Mouse (Mus musculus) G1E-ER4 (cell line): ENCODE data around the gene Ube2l6. TPM values are rescaled to one million over a fixed set of nuclear protein-coding genes. Genes with fewer than 3 reads are reported as not detected.
A peak's percentile ranks its signal among the peaks of the same experiment; 100 is the strongest.

Experiments
- GATA1 ChIP-seq: IDR thresholded peaks from one replicate; pipeline ENCODE4 v1.8.0; 2012; ENCODE audit warnings: low read length, inconsistent platforms
- polyA plus RNA-seq: library from polyadenylated mRNA; stranded (reverse); fragments of >175 nt; gene quantifications from 2 replicates; pipeline ENCODE4 v1.2.3, GENCODE M21; 2012

Gene Ube2l6
- polyA plus RNA-seq, 1 experiment: 1.5 TPM

DNA sequence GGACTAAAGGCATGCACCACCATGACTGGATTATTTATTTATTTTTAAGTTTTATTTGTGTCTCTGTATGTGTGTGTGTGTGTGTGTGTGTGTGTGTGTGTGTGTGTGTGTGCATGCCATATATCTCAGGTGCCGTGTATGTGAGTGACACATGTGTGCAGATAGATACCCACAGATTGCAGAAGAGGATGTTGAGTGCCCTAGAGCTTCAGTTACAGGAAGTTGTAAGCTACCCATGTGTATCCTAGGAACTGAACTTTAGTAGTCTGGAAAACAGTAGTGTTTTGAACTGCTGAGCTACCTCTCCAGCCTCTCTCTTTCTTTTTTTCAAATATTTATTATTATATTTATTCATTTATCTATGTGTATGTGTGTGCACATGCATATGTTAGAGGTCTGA lies 15.3 kb upstream of the Ube2l6 start:
- TF ChIP-seq GATA1: no peak

DNA sequence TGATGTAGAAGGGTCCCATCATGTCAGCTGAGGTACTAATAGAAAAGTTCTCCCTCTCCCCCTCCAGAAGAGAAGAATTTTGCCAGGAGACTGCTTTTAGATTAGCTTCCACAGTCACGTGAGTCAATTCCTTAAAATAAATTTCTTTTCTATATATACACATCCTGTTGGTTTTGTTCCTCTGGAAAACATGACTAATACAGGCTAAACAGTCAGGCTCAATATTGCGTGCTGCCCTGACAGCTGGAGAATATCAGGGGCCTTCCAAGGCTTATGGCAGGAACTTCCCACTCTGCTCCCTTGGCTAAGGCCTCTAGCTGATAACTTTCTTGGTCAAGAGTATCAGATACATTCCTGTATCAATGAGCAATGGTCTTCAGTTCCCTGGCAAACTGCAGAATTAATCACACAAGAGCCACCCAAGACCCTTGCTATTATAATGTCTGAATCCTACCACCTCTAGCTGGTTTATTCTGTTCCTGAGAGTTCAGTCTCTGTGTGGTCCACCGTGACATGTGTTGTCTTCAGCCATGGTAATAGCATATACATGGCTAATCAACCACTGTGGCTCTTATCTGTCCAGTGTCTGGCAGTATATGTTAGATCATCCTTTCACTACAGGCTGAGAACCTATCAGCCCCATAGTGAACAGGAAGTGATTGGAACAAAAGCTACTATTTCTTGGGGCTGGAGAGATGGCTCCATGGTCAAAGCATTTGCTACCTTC lies 14.6 kb upstream of the Ube2l6 start:
- TF ChIP-seq GATA1: no peak

DNA sequence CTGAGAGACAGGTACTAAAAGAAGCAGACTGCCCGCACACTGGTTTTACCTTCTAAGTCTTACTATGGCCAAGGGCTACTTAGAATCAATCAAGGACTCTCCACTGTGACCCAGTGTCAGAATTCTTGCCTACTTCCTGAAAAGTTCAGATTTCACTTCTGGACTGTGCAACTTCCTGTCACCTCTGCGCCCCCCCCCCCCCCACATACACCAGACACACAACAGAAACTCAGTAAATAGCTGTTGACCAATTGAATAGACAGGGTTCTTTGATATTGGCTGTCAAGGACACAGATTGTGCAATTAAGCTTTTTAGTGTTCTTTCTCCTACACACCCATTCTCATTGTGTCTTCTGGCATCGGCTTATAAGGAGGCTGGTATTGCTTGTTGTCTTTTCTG lies 10.3 kb upstream of the Ube2l6 start:
- no peak for TF ChIP-seq GATA1

DNA sequence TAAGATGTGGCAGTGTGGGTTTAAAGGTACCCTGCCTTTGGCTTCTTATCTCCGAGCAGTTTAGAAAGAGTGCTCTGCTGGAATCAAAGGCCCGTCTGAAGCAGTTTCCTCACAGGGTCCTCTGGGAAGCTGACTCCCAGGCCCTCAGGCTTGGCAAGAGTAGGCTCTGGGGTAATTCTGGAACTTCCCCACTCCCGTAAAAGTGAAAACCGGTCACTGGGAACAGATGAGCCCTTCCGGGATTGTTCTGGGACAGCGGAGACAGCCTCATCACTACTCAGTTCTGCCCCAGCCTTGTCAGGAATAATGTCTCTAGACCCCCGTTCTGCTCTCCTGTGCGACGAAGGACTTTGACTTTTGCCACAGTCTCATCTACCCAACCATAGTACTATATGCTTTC lies 8.2 kb upstream of the Ube2l6 start:
- TF ChIP-seq GATA1: no peak

DNA sequence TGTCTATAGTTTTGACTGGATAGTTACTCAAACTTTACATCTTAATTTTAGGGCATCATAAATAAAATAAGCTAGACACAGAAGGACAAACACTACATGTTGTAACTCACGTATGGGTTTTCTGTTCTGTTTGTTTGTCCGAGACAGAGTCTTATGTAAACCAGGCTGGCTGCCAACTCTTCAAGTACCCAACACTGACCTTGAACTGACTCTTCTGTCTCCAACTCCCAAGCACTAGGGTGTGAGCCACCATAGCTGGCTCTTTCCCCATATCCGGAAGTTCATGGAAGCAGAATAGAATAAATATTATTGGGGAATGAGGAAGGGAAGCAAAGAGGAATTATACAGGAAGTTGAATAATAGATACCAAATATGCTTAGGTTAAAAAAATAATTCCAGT lies 6.1 kb upstream of the Ube2l6 start:
- TF ChIP-seq GATA1: no peak

DNA sequence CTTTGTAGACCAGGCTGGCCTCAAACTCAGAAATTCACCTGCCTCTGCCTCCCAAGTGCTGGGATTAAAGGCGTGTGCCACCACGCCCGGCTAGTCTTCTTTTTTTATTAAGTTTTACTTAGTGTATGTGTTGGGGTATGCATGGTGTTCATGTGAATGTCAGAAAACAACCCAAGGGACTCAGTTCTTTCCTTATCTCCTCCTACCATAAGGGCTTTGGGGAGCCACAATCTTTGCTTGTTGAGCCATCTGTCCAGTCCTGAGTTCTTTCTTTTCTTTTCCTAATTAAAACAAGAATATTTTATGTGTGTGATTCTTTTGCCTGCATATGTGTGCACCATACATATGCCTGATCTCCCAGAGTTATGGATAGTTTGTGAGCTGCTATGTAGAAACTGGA lies 5.5 kb upstream of the Ube2l6 start:
- TF ChIP-seq GATA1: no peak

DNA sequence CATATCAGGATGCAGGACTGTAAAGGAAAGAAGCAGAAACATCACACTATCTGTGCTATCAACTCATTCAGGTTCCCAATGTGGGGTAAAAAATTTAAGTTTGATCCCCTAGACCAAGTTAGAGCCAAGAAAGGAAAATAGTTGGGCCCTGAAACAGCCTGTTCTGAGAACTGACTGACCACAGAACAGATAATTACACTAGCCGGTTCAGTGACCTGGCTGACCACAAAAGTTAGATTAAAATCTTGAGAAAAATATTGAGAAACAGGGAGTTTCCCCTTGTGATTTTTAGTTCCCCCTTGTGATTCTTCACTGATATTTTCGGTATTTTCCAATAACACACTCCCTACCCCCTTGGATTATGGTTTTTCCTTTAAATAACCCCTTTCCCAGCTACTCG lies 4.8 kb upstream of the Ube2l6 start:
- TF ChIP-seq GATA1: no peak

DNA sequence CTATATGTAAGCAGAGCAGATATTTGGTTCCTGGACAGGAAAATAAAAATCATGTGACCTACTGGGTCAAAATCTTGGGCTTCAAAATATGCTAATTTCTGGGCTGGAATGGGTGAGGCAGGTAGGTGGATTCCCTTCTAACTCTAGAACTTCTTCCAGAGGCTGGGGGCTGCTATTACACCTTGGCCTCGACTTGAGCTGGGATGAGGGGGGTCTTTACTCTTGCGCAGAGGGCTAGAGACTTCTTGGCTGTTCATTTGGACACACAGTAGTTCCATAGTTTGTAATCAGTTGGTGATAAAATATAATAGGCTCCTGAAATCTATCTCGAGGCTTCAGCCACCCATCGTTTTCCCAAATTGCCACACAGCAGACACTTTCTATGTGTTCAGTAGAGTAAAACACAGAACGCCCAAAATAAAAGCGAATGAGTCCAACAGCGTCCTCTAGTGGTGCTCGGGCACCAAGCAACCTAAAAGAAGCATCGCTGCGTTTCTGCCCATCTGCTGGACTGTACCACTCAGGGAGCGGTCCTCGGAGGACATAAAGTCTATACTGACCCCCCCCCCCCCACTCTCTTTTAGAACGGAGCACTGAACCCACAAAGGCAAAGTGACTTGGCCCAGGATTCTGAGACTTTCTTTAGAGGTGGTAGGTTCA lies 665 bp upstream of the Ube2l6 start:
- TF ChIP-seq GATA1: no peak

DNA sequence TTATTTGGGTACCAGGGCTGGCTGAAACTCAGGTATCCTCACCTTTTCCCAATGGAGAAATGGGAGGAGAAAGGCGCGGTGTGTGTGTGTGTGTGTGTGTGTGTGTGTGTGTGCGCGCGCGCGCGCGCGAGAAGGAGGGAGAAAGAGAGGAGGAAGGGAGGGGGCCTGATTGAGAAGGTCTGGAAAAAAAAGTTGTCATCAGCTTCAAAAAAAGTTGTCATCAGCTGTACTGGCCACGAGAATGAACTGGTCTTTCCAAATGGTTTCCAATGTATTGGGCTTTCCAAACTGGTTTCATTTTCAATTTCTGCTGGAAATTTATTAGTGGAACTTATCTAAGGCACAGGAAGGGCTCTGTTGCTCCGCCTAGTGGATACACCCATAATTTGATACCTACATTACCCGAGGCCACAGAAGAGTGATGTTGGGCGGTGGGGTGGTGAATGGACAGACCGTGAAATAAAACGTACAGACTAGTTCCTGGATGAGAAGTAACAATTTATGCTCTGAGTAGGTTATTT lies 473 bp downstream of the Ube2l6 start:
- no peak for TF ChIP-seq GATA1

DNA sequence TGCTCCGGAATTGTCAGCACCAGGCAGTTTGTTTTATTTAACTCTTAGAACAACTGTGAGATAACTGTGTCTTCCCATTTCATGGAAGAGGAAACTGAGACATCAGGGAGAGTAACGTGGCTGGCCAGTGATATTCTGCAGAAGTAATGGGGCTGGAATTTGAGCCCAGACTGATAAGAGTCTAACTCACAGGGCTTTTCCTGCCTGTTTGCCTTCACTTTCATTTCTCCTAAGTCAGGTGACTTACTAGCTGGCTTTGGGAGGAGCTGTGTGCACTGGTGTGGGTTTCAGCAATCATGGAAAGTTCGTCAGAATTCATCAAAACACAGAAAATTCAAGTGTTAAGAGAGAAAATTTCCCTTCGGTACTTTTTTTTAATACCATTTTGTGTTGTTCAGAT lies 1.7 kb downstream of the Ube2l6 start:
- TF ChIP-seq GATA1: no peak

DNA sequence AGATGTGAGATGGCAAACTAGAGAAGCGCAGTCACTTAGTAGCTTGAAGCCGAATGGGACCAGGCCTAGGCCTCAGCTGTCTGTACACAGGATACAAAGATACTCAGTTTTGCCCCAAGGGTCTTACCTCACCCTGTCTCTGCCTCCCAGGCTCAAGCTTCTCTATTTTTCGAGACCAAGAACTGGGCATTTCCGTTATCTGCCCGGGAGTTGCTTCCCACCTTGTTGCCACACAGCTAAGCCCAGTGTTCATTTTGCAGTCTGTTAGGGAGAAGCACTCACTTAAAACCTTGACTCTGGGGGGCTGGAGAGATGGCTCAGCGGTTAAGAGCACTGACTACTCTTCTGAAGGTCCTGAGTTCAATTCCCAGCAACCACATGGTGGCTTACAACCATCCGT lies 5.3 kb downstream of the Ube2l6 start:
- no peak for TF ChIP-seq GATA1

DNA sequence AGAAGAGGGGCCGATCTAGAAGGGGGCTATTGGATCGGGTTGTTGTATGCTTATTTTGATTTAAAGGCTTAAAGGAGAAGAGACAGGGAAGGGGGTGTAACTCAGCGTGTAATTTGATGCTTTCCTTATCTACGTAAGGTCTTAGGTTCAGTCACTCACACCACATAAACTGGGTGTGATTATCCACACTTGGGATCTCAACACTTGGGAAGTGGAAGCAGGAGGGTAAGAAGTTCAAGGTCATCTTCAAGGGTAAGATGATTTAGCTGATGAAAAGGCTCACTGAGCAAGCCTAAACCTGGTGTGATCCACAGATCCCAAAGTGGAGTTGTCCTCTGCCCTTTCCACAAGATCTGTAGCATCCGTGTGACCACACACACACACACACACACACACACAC lies 7.9 kb downstream of the Ube2l6 start:
- no peak for TF ChIP-seq GATA1

DNA sequence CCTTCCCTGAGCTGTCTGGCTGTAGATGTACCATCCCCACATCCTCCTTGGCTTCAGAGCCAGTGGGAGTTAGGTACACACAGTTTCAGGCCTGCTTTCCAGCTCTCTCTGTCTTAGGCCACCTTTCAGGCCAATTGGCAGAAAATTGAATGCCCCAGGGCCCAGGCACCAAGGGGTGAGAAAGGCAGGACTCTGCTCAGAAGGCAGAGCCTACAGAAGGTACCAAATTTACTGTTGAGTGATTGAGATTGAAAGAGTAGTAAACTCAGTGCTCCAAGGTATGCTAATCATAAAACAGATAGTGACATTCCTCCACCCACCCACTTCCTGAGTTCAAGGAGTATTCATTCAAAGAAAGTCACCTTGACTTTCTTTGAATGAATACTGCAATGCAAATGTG lies 10.7 kb downstream of the Ube2l6 start:
- TF ChIP-seq GATA1: no peak

DNA sequence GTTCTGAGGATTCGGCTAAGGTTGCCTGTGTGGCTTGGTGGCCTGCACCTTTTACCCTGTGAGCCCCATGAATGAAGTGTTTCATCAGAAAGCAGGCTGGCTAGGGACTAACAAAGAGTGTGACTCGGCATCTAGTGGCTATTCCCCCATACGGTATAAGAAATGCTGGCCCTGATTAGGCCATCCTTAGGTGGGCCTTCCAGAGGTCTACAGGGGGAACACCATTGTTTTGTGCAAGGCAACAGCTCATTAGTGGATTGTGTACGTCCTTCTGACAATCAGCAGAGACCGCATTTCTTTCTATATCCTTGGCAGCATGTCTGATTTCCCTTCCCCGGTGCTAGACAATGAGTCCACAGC lies 11.9 kb downstream of the Ube2l6 start:
- no peak for TF ChIP-seq GATA1

DNA sequence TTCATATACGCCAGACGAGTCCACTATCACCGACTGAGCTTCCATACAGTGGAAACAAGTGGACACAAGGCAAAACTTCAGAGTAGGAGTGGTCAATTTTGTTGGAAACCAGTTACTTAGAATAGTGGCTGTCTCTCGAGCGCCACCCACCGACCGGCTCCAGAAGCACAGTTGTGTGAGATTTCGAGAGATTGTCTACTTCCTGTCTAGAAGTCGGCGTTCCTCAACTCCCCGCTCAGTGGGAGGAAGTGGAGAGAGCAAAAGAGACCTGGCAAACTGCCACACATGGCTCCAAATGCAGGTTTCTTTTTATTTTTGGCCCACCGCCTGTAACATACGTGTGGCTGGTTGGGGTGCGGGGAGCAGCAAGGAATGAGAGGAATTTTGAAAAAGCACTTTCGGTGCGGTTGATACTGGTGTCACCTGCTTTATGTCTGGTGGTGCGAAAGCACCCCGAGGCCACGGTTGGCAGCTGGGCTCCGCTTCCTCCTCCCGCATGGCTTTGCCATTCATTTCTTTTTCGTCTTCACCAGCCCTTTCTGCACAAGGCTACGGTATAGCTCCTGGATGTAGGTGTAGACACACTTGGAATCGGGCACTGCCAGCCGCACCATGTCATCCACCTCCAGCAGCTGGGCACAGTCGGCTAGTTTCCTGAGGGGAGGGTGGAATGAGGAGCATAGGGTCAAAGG lies 12.4 kb downstream of the Ube2l6 start:
- no peak for TF ChIP-seq GATA1

DNA sequence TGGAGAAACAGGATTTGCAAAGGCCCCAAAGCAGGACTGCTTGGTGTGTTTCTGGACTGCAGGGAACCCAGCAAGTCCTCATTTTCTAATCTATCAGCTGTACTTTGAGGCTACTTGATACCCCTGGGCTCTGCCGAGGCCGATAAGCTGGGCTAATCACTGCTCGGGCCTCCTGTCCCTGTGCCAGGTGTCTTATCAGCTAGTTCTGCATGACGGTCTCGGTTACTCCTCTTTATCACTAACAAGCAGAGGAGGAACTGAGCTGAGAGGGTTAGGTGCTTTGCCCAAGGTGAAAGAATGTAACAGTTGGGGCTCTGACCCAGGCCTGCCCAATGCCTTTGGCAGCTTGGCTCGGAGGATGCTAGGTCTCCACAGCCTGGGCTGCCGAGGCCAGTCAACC lies 13.3 kb downstream of the Ube2l6 start:
- peak; percentile 99 for TF ChIP-seq GATA1

DNA sequence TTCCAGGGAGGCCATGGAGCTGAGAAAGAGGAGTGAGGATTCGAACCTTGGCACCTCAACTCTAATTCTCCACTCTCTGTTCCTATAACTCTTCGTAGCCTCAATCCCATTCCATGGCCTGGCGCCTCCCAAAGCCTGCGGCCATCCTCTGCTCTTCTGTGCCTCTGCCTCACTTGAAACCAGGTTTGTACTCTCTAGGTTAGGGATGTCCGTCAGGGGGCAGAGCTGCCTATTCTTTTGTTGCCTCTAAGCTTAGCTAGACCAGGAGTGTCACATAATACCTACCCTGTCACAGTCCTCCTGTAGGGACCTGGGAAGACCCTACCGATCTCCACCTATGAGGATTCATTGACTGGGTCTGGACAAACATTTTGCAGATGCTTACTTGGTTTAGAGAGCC lies 14.0 kb downstream of the Ube2l6 start:
- TF ChIP-seq GATA1: no peak
